In genomic region chr7:44984833-44985164, GRCm38 (mm10) we compare ENCODE assay signal across 8 mouse cellular contexts. TPM values are rescaled to one million over a fixed set of nuclear protein-coding genes. Genes with fewer than 3 reads are reported as not detected.
DNase-seq lines count a peak whose midpoint lies in the region; ATAC-seq and TF ChIP-seq lines count a peak whose summit lies in the region.

No protein-coding gene starts in this region.

- DNase-seq in lung, embryonic 14.5 days = no peak
- DNase-seq in lung, postnatal 14 days = no peak
- no peak for DNase-seq in limb, embryonic 14.5 days (ENCODE audit: low spot score)
- no peak for DNase-seq in urinary bladder, postnatal 14 days (ENCODE audit: low spot score)
- no peak for DNase-seq in right cerebral cortex, postnatal 14 days
- no peak for DNase-seq in embryo, embryonic 10 days (ENCODE audit: low spot score)

- H3K4me1 ChIP-seq in lung, embryonic 14.5 days (ENCODE audit: insufficient read depth) = peaks cover 8% of the 10 kb centered on the region; the same call in 1 of the 2 replicates
- H3K4me1 ChIP-seq in forebrain, embryonic 13.5 days = peaks cover 42% of the 10 kb centered on the region
- H3K4me1 ChIP-seq in limb, embryonic 14.5 days (ENCODE audit: control insufficient read depth, insufficient read depth, low read length) = peaks cover 19% of the 10 kb centered on the region
- peaks cover 24% of the 10 kb centered on the region for H3K4me1 ChIP-seq in stomach, embryonic 14.5 days (ENCODE audit: control insufficient read depth, insufficient read depth, low read length)

- no peak overlapping the region for H3K27ac ChIP-seq in lung, embryonic 14.5 days (ENCODE audit: low read depth)
- H3K27ac ChIP-seq in forebrain, embryonic 13.5 days = peak overlapping the region; percentile 93; the same call in 1 of the 2 replicates
- no peak overlapping the region for H3K27ac ChIP-seq in limb, embryonic 14.5 days (replicated peaks; ENCODE audit: low read depth, low read length)
- no peak overlapping the region; the same call in 1 of the 2 replicates for H3K27ac ChIP-seq in stomach, embryonic 14.5 days (ENCODE audit: low read length)

- H3K36me3 ChIP-seq in lung, embryonic 14.5 days (ENCODE audit: insufficient read depth) = peaks cover 48% of the 10 kb centered on the region
- H3K36me3 ChIP-seq in forebrain, embryonic 13.5 days (ENCODE audit: poor library complexity, severe bottlenecking) = peaks cover 34% of the 10 kb centered on the region
- H3K36me3 ChIP-seq in limb, embryonic 14.5 days (ENCODE audit: control insufficient read depth, insufficient read depth, low read length) = peaks cover 44% of the 10 kb centered on the region
- H3K36me3 ChIP-seq in stomach, embryonic 14.5 days (ENCODE audit: control insufficient read depth, insufficient read depth, low read length) = peaks cover 33% of the 10 kb centered on the region

- H3K9me3 ChIP-seq in lung, embryonic 14.5 days (ENCODE audit: low read depth, low read length) = no peaks in the 10 kb centered on the region
- H3K9me3 ChIP-seq in forebrain, embryonic 13.5 days (replicated peaks) = no peaks in the 10 kb centered on the region
- H3K9me3 ChIP-seq in limb, embryonic 14.5 days (ENCODE audit: control insufficient read depth, low read length) = no peaks in the 10 kb centered on the region
- no peaks in the 10 kb centered on the region for H3K9me3 ChIP-seq in stomach, embryonic 14.5 days (ENCODE audit: control insufficient read depth, low read depth, low read length)

- peak overlapping the region; percentile 97 for H3K4me3 ChIP-seq in lung, embryonic 14.5 days (ENCODE audit: low read depth, low read length)
- H3K4me3 ChIP-seq in forebrain, embryonic 13.5 days = peak overlapping the region; percentile 96
- peak overlapping the region; percentile 100 for H3K4me3 ChIP-seq in limb, embryonic 14.5 days (replicated peaks; ENCODE audit: low read length)
- H3K4me3 ChIP-seq in stomach, embryonic 14.5 days (ENCODE audit: low read depth, low read length) = peak overlapping the region; percentile 98

- 34% methylated on average over 3 of the region's 3 CpGs for WGBS in lung, embryonic 14.5 days
- 49% methylated on average over 3 of the region's 3 CpGs for WGBS in forebrain, embryonic 13.5 days
- 37% methylated on average over 3 of the region's 3 CpGs for WGBS in limb, embryonic 14.5 days
- 33% methylated on average over 3 of the region's 3 CpGs for WGBS in stomach, embryonic 14.5 days

- H3K9ac ChIP-seq in lung, embryonic 14.5 days = peak overlapping the region; percentile 2; the same call in 1 of the 2 replicates
- H3K9ac ChIP-seq in forebrain, embryonic 13.5 days = peak overlapping the region; percentile 98
- no peak overlapping the region for H3K9ac ChIP-seq in limb, embryonic 14.5 days (ENCODE audit: low read depth, low read length, severe bottlenecking)
- 0 out of 2 replicates have a peak overlapping the region, but pooled peaks have one; percentile 6 for H3K9ac ChIP-seq in stomach, embryonic 14.5 days (replicated peaks; ENCODE audit: low read depth, low read length)

- H3K27me3 ChIP-seq in lung, embryonic 14.5 days (ENCODE audit: insufficient read depth, low read length) = no peaks in the 10 kb centered on the region
- no peaks in the 10 kb centered on the region for H3K27me3 ChIP-seq in forebrain, embryonic 13.5 days
- no peaks in the 10 kb centered on the region for H3K27me3 ChIP-seq in limb, embryonic 14.5 days (ENCODE audit: control insufficient read depth, insufficient read depth, low read length)
- H3K27me3 ChIP-seq in stomach, embryonic 14.5 days (ENCODE audit: control insufficient read depth, insufficient read depth, low read length) = no peaks in the 10 kb centered on the region

- TF ChIP-seq CTCF in lung, embryonic 14.5 days (IDR thresholded peaks at IDR 0.05; ENCODE audit: low read depth) = no peak

- no peak for ATAC-seq in lung, embryonic 14.5 days (ENCODE audit: insufficient read depth)
- ATAC-seq in forebrain, embryonic 13.5 days = no peak
- ATAC-seq in limb, embryonic 14.5 days (ENCODE audit: low FRiP score, low read depth) = no peak
- ATAC-seq in stomach, embryonic 14.5 days (ENCODE audit: insufficient number of reproducible peaks, insufficient read depth, low FRiP score, low read depth) = no peak

- peak overlapping the region; percentile 66 for H3K4me2 ChIP-seq in lung, embryonic 14.5 days
- H3K4me2 ChIP-seq in forebrain, embryonic 13.5 days = peak overlapping the region; percentile 73
- H3K4me2 ChIP-seq in limb, embryonic 14.5 days (replicated peaks; ENCODE audit: low read depth, low read length, severe bottlenecking) = peak overlapping the region; percentile 64
- peak overlapping the region; percentile 52 for H3K4me2 ChIP-seq in stomach, embryonic 14.5 days (replicated peaks; ENCODE audit: low read depth, low read length)

- TF ChIP-seq POLR2A in limb, embryonic 14.5 days (IDR thresholded peaks at IDR 0.05; ENCODE audit: borderline replicate concordance, extremely low read depth, insufficient read depth, insufficient read length) = no peak

RNA-seq across cellular contexts. Expression of gene Prmt1, which starts 1.6 kb away (rescaled TPM):
- 228 and 238 TPM in 2 replicates for polyA plus RNA-seq in lung, embryonic 14.5 days (2014; fragmentation: Nextera tagmentation; extraction: Ambion mirVana)
- 815 and 859 TPM in 2 replicates for polyA plus RNA-seq in forebrain, embryonic 13.5 days (2015; fragmentation: Nextera tagmentation; extraction: Ambion mirVana)
- 607 and 720 TPM in 2 replicates for polyA plus RNA-seq in limb, embryonic 14.5 days (2012; rRNA removed)
- polyA plus RNA-seq in limb, embryonic 14.5 days (2014; fragmentation: Nextera tagmentation; extraction: Ambion mirVana) = 166 and 187 TPM in 2 replicates
- polyA plus RNA-seq in stomach, embryonic 14.5 days (2014; fragmentation: Nextera tagmentation; extraction: Ambion mirVana) = 165 and 186 TPM in 2 replicates

RNA-seq across cellular contexts. Expression of gene Cpt1c, which starts 10.1 kb away (rescaled TPM):
- polyA plus RNA-seq in lung, embryonic 14.5 days (2014; fragmentation: Nextera tagmentation; extraction: Ambion mirVana) = 14.9 and 15.5 TPM in 2 replicates
- 40.2 and 43.1 TPM in 2 replicates for polyA plus RNA-seq in forebrain, embryonic 13.5 days (2015; fragmentation: Nextera tagmentation; extraction: Ambion mirVana)
- polyA plus RNA-seq in limb, embryonic 14.5 days (2012; rRNA removed) = 78.9 and 115 TPM in 2 replicates
- 26.3 and 33.6 TPM in 2 replicates for polyA plus RNA-seq in limb, embryonic 14.5 days (2014; fragmentation: Nextera tagmentation; extraction: Ambion mirVana)
- polyA plus RNA-seq in stomach, embryonic 14.5 days (2014; fragmentation: Nextera tagmentation; extraction: Ambion mirVana) = 24.7 and 25.0 TPM in 2 replicates

RNA-seq across cellular contexts. Expression of gene Irf3, which starts 12.6 kb away (rescaled TPM):
- 78.7 and 83.0 TPM in 2 replicates for polyA plus RNA-seq in lung, embryonic 14.5 days (2014; fragmentation: Nextera tagmentation; extraction: Ambion mirVana)
- 67.9 and 72.7 TPM in 2 replicates for polyA plus RNA-seq in forebrain, embryonic 13.5 days (2015; fragmentation: Nextera tagmentation; extraction: Ambion mirVana)
- polyA plus RNA-seq in limb, embryonic 14.5 days (2012; rRNA removed) = 142 and 168 TPM in 2 replicates
- polyA plus RNA-seq in limb, embryonic 14.5 days (2014; fragmentation: Nextera tagmentation; extraction: Ambion mirVana) = 92.5 and 92.7 TPM in 2 replicates
- 89.2 and 96.0 TPM in 2 replicates for polyA plus RNA-seq in stomach, embryonic 14.5 days (2014; fragmentation: Nextera tagmentation; extraction: Ambion mirVana)

RNA-seq across cellular contexts. Expression of gene Bcl2l12, which starts 13.7 kb away (rescaled TPM):
- 69.9 and 76.9 TPM in 2 replicates for polyA plus RNA-seq in lung, embryonic 14.5 days (2014; fragmentation: Nextera tagmentation; extraction: Ambion mirVana)
- 40.5 and 45.6 TPM in 2 replicates for polyA plus RNA-seq in forebrain, embryonic 13.5 days (2015; fragmentation: Nextera tagmentation; extraction: Ambion mirVana)
- 81.3 and 104 TPM in 2 replicates for polyA plus RNA-seq in limb, embryonic 14.5 days (2012; rRNA removed)
- polyA plus RNA-seq in limb, embryonic 14.5 days (2014; fragmentation: Nextera tagmentation; extraction: Ambion mirVana) = 54.9 and 62.9 TPM in 2 replicates
- 60.6 and 62.9 TPM in 2 replicates for polyA plus RNA-seq in stomach, embryonic 14.5 days (2014; fragmentation: Nextera tagmentation; extraction: Ambion mirVana)

RNA-seq across cellular contexts. Expression of gene Scaf1, which starts 31.4 kb away (rescaled TPM):
- 45.9 and 53.6 TPM in 2 replicates for polyA plus RNA-seq in lung, embryonic 14.5 days (2014; fragmentation: Nextera tagmentation; extraction: Ambion mirVana)
- 35.8 and 38.9 TPM in 2 replicates for polyA plus RNA-seq in forebrain, embryonic 13.5 days (2015; fragmentation: Nextera tagmentation; extraction: Ambion mirVana)
- polyA plus RNA-seq in limb, embryonic 14.5 days (2012; rRNA removed) = 114 and 135 TPM in 2 replicates
- 50.7 and 58.3 TPM in 2 replicates for polyA plus RNA-seq in limb, embryonic 14.5 days (2014; fragmentation: Nextera tagmentation; extraction: Ambion mirVana)
- polyA plus RNA-seq in stomach, embryonic 14.5 days (2014; fragmentation: Nextera tagmentation; extraction: Ambion mirVana) = 48.9 and 49.8 TPM in 2 replicates
